Mouse (Mus musculus) cerebellum, postnatal 36 days (tissue): ENCODE measurements around the gene Gcfc2.

Experiments
- DNase-seq, 2 experiments: peaks; one replicate each; pipeline ENCODE4 v3.0.0; 2021 to 2022; ENCODE audit warnings: mixed read lengths in 2 of 2

Gene Gcfc2

GRCm38 (mm10) chr6:81923523-81924142 is at the start of gene Gcfc2:
TSS of gene Gcfc2 (plus strand) at chr6:81923669.
- DNase-seq, result peak; percentile 97 to 99

GRCm38 (mm10) chr6:81895678-81896230 is 27.7 kb upstream of the Gcfc2 start:
- DNase-seq, result no peak

GRCm38 (mm10) chr6:81910302-81910855 is 13.1 kb upstream of the Gcfc2 start:
- no peak for DNase-seq

- DNase-seq, result no peak
Measured at GRCm38 (mm10) chr6:81911244-81911643, 12.2 kb upstream of the Gcfc2 start.

GRCm38 (mm10) chr6:81911713-81912112 is 11.8 kb upstream of the Gcfc2 start:
- no peak for DNase-seq

GRCm38 (mm10) chr6:81912177-81912576 is 11.3 kb upstream of the Gcfc2 start:
- DNase-seq, result no peak

GRCm38 (mm10) chr6:81924304-81924703 is 835 bp downstream of the Gcfc2 start:
- DNase-seq, result peak in 1 of 2 experiments; percentile 7

GRCm38 (mm10) chr6:81929402-81929801 is 5.9 kb downstream of the Gcfc2 start:
- no peak for DNase-seq

GRCm38 (mm10) chr6:81933281-81933680 is 9.8 kb downstream of the Gcfc2 start:
- DNase-seq, result no peak

- DNase-seq, result no peak
Measured at GRCm38 (mm10) chr6:81941718-81942117, 18.2 kb downstream of the Gcfc2 start.

- no peak for DNase-seq
Measured at GRCm38 (mm10) chr6:81943281-81943680, 19.8 kb downstream of the Gcfc2 start.

- DNase-seq, result no peak
Measured at GRCm38 (mm10) chr6:81944432-81944831, 21.0 kb downstream of the Gcfc2 start.

GRCm38 (mm10) chr6:81946906-81947305 is 23.4 kb downstream of the Gcfc2 start:
- no peak for DNase-seq

GRCm38 (mm10) chr6:81955133-81955532 is 31.7 kb downstream of the Gcfc2 start:
- DNase-seq, result no peak

- DNase-seq, result no peak
Measured at GRCm38 (mm10) chr6:81956399-81956798, 32.9 kb downstream of the Gcfc2 start.

- DNase-seq, result no peak
Measured at GRCm38 (mm10) chr6:81957992-81958391, 34.5 kb downstream of the Gcfc2 start.

GRCm38 (mm10) chr6:81959866-81960265 is 36.4 kb downstream of the Gcfc2 start:
- DNase-seq, result no peak

- no peak for DNase-seq
Measured at GRCm38 (mm10) chr6:81960284-81960683, 36.8 kb downstream of the Gcfc2 start.

- peak; percentile 92 to 98 for DNase-seq
Measured at GRCm38 (mm10) chr6:81965296-81966067, 42.0 kb downstream of the Gcfc2 start, which contains the start of gene Mrpl19. TSS of gene Mrpl19 (minus strand) at chr6:81965958.

- DNase-seq, result no peak
Measured at GRCm38 (mm10) chr6:81966068-81966544, 42.6 kb downstream of the Gcfc2 start.

- no peak for DNase-seq
Measured at GRCm38 (mm10) chr6:81971196-81971595, 47.7 kb downstream of the Gcfc2 start.

GRCm38 (mm10) chr6:81972595-81972994 is 49.1 kb downstream of the Gcfc2 start:
- no peak for DNase-seq

- DNase-seq, result peak; percentile 59 to 61
Measured at GRCm38 (mm10) chr6:81975971-81976621, 52.6 kb downstream of the Gcfc2 start.
